Mouse (Mus musculus) hindbrain, embryonic 16.5 days (tissue): Measurements from ENCODE around the gene Slc6a9. TPM values are rescaled to one million over a fixed set of nuclear protein-coding genes. Genes with fewer than 3 reads are reported as not detected.
A peak's percentile ranks its signal among the peaks of the same experiment; 100 is the strongest.

Experiments
- ATAC-seq: fragments of 200-750 bp; cut with Nextera tagmentation; 2 replicates; pipeline ENCODE4 v1.8.0; 2017; ENCODE audit warnings: moderate TSS enrichment, moderate library complexity
- H3K27ac ChIP-seq: fragments of 300-500 bp; sonication (generic); 2 replicates; pipeline ENCODE4 v1.5.1; 2014; ENCODE audit warnings: low read depth, mild to moderate bottlenecking, control low read depth, low read length, moderate library complexity
- H3K27me3 ChIP-seq: fragments of 300-500 bp; sonication (generic); replicated peaks from 2 replicates; pipeline ENCODE4 v1.6.1; 2014; ENCODE audit warnings: low read length; ENCODE audit not compliant: control insufficient read depth, insufficient read depth
- H3K36me3 ChIP-seq: fragments of 300-500 bp; sonication (generic); 2 replicates; pipeline ENCODE4 v1.6.1; 2014; ENCODE audit warnings: mild to moderate bottlenecking, low read length, moderate library complexity, mixed read lengths; ENCODE audit not compliant: control insufficient read depth, insufficient read depth
- H3K4me1 ChIP-seq: fragments of 300-500 bp; sonication (generic); 2 replicates; pipeline ENCODE4 v1.6.1; 2014; ENCODE audit warnings: low read depth, low read length; ENCODE audit not compliant: control insufficient read depth, insufficient read depth
- H3K4me2 ChIP-seq: fragments of 300-500 bp; sonication (generic); 2 replicates; pipeline ENCODE4 v1.6.1; 2014; ENCODE audit warnings: mild to moderate bottlenecking, low read length, control low read depth, moderate library complexity
- H3K4me3 ChIP-seq: fragments of 300-500 bp; sonication (generic); 2 replicates; pipeline ENCODE4 v1.5.1; 2014; ENCODE audit warnings: mild to moderate bottlenecking, low read length, control low read depth, moderate library complexity
- H3K9ac ChIP-seq: fragments of 300-500 bp; sonication (generic); 2 replicates; pipeline ENCODE4 v1.6.1; 2014; ENCODE audit warnings: low read depth, mild to moderate bottlenecking, control low read depth, low read length, moderate library complexity
- H3K9me3 ChIP-seq: fragments of 300-500 bp; sonication (generic); 2 replicates; pipeline ENCODE4 v1.6.1; 2014; ENCODE audit warnings: mild to moderate bottlenecking, low read length, moderate library complexity; ENCODE audit not compliant: control insufficient read depth
- WGBS: fragments of 180-500 bp; shearing (Covaris S2); extraction: QIAGEN DNeasy Blood & Tissue Kit; methylation state at CpG from one replicate; pipeline ENCODE4 v1.1.7; 2014; 5-methylcytosine and 5-hydroxymethylcytosine counted together
- polyA plus RNA-seq: library from polyadenylated mRNA; unstranded; fragments of >200 nt; fragmentation: Nextera tagmentation; extraction: Ambion mirVana; gene quantifications from 2 replicates; pipeline ENCODE4 v1.2.1, GENCODE M21; 2015

Slc6a9 gene
- polyA plus RNA-seq, 1 experiment from 2014 or later: 63.8 TPM

GRCm38 (mm10) chr4:117914591-117915442 is 80.5 kb downstream of the Slc6a9 start, which contains the start of gene Ipo13:
TSS of gene Ipo13 (minus strand) at chr4:117914999.
- under 1% methylated on average over 58 of the region's 61 CpGs for WGBS
- Histone ChIP-seq H3K9me3 (no peaks in the 10 kb centered on the region), H3K9ac (peak within 1 kb of the TSS; percentile 80), H3K36me3 (peaks cover 6% of the 10 kb centered on the region; the same call in 1 of the 2 replicates), H3K27me3 (no peaks in the 10 kb centered on the region), H3K4me1 (peaks cover 39% of the 10 kb centered on the region), H3K4me3 (peak within 1 kb of the TSS; percentile 59), H3K4me2 (peak within 1 kb of the TSS; percentile 83), H3K27ac (peak within 1 kb of the TSS; percentile 91)
- ATAC-seq: peak; percentile 95

DNA sequence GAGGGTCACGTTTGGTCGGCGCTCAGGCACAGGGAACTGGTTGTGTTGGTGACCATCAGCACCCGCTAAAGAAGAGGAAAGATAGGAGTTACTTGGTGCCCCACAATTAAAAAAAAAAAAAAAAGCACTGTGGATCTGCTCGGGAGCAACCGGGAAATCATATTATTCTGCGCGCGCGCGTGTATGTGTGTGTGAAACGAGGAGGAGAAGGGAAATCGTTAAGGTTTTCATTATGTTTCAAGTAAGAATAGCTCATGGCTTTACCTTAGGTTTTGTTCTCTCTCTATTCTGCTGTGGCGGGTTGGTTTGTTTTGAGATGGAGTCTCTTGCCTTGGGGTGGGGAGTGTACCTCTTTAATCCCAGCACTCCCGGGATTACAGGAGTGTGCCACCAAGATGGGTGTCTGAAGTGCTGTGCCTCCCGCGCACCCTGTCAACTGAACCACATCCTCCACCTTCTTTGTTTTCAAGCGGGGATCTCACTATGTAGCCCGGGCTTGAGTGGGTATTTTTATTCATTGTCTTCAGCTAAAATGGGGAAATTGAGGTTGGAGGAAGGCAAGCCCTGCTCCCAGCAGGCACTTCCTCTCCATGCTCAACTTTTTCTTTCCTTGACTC is 81.3 kb downstream of the Slc6a9 start:
- peak overlapping the region; percentile 59 for H3K4me3 ChIP-seq
- no peaks in the 10 kb centered on the region for H3K27me3 ChIP-seq
- peak overlapping the region; percentile 80 for H3K9ac ChIP-seq
- peaks cover 6% of the 10 kb centered on the region; the same call in 1 of the 2 replicates for H3K36me3 ChIP-seq
- peaks cover 32% of the 10 kb centered on the region for H3K4me1 ChIP-seq
- no peak for ATAC-seq
- H3K27ac ChIP-seq: peak overlapping the region; percentile 91
- H3K4me2 ChIP-seq: peak overlapping the region; percentile 83
- H3K9me3 ChIP-seq: no peaks in the 10 kb centered on the region
- WGBS: 3% methylated on average over 19 of the region's 19 CpGs

DNA sequence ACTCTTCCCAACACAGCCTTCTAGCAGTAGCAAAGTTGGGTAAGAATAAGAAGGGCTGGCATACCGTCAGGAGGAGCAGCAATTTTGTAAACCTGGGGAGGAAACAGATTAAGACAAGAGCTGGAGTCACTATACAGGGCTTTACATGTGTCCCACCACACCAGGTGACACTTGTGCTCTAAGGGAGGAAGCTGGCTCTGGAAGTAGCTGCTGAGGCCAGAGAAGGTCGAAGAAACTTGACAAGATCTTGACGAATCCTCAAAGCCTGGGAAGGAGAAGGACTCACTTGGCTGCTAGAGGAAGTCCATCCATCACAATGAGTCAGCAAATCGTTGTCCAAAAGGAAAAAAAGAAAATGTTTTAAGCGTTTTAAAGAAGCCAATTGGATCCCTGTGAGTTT is 82.1 kb downstream of the Slc6a9 start:
- no peak for ATAC-seq
- WGBS: 86% methylated on average over 5 of the region's 5 CpGs
- no peak overlapping the region; the same call in 1 of the 2 replicates for H3K4me2 ChIP-seq
- no peaks in the 10 kb centered on the region for H3K9me3 ChIP-seq
- H3K27ac ChIP-seq: no peak overlapping the region
- H3K4me1 ChIP-seq: peaks cover 32% of the 10 kb centered on the region
- peaks cover 6% of the 10 kb centered on the region; the same call in 1 of the 2 replicates for H3K36me3 ChIP-seq
- no peak overlapping the region for H3K9ac ChIP-seq
- no peaks in the 10 kb centered on the region for H3K27me3 ChIP-seq
- no peak overlapping the region for H3K4me3 ChIP-seq

- ATAC-seq: no peak
Observed at GRCm38 (mm10) chr4:117917402-117917801, 83.1 kb downstream of the Slc6a9 start.

DNA sequence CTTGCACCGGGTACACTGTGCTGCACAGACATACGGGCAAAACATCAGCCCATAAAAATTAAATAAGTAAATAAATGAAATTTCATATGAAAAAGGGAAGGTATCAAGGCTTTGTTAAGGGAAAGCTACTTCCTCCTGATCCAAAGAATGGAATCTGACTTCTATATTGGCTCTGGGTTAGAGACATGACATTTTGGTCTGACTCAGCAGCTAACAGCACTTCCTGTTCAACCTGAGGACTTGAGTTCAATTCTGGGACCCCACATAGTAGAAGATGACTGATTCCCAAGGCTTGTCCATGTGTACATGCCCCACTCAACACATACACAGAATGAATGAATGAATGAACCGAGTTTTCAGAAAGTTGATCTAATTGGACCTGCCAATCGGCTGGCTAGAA is 83.5 kb downstream of the Slc6a9 start:
- Histone ChIP-seq H3K4me1 (peaks cover 20% of the 10 kb centered on the region), H3K9me3 (no peaks in the 10 kb centered on the region), H3K36me3 (no peaks in the 10 kb centered on the region), H3K27me3 (0 out of 2 replicates have a peak, but pooled peaks cover 2% of the 10 kb centered on the region), H3K4me2 (no peak overlapping the region), H3K27ac (no peak overlapping the region), H3K4me3 (no peak overlapping the region), H3K9ac (no peak overlapping the region)
- 94% methylated on average over 4 of the region's 4 CpGs for WGBS
- ATAC-seq: no peak

More at GRCm38 (mm10) chr4:117917402-117917801, 83.1 kb downstream of the Slc6a9 start:
- Histone ChIP-seq H3K4me2 (no peak overlapping the region), H3K9ac (no peak overlapping the region), H3K27ac (no peak overlapping the region), H3K4me3 (no peak overlapping the region), H3K36me3 (no peaks in the 10 kb centered on the region), H3K9me3 (no peaks in the 10 kb centered on the region), H3K4me1 (peaks cover 24% of the 10 kb centered on the region), H3K27me3 (0 out of 2 replicates have a peak, but pooled peaks cover under 1% of the 10 kb centered on the region)
- 94% methylated on average over 4 of the region's 4 CpGs for WGBS

DNA sequence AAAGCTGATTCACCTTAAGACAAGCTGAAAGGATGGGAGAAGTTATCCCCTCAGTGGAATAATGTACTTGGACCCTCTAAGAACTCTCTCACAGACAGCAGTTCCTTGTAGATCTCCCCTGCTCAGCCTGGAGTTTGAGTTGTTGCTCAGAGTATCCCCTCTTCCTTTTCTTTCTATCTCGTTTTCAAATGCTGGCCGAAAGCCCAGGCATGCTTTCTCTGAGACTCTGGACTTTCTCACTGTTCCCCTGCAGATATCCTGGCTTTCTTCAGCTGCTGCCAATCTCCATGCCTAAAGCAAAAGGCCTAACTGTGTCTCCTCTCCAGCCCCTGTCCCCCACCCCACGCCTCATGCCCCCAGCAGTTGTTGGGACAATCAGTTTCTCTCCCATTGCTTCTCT is 84.0 kb downstream of the Slc6a9 start:
- Histone ChIP-seq H3K9me3 (no peaks in the 10 kb centered on the region), H3K27ac (no peak overlapping the region), H3K9ac (no peak overlapping the region), H3K27me3 (0 out of 2 replicates have a peak, but pooled peaks cover 2% of the 10 kb centered on the region), H3K4me3 (no peak overlapping the region), H3K4me1 (peaks cover 16% of the 10 kb centered on the region), H3K36me3 (no peaks in the 10 kb centered on the region), H3K4me2 (no peak overlapping the region)
- 65% methylated on average over 3 of the region's 3 CpGs for WGBS
- no peak for ATAC-seq

DNA sequence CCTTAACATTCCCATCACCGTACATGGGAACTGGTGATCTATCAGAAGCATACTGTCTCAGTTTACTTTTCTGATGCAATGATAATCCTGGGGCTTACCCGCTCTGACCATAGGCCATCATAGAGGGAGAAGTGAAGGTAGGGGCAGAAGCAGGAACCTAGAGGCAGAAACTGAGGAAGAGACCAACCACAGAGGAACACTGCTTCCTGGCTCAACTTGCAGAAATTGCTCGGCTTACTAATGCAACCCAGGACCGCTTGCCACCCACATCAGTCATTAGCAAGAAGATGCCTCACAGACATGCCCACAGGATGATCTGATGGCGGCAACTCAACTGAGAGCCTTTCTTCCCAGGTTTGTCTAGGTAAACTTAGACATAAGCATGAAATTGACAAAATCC is 84.5 kb downstream of the Slc6a9 start:
- H3K27ac ChIP-seq: no peak overlapping the region
- WGBS: 83% methylated on average over 5 of the region's 5 CpGs
- H3K27me3 ChIP-seq: 0 out of 2 replicates have a peak, but pooled peaks cover 2% of the 10 kb centered on the region
- no peaks in the 10 kb centered on the region for H3K9me3 ChIP-seq
- no peak overlapping the region for H3K9ac ChIP-seq
- ATAC-seq: no peak
- H3K4me3 ChIP-seq: no peak overlapping the region
- no peaks in the 10 kb centered on the region for H3K36me3 ChIP-seq
- peaks cover 11% of the 10 kb centered on the region for H3K4me1 ChIP-seq
- no peak overlapping the region for H3K4me2 ChIP-seq

DNA sequence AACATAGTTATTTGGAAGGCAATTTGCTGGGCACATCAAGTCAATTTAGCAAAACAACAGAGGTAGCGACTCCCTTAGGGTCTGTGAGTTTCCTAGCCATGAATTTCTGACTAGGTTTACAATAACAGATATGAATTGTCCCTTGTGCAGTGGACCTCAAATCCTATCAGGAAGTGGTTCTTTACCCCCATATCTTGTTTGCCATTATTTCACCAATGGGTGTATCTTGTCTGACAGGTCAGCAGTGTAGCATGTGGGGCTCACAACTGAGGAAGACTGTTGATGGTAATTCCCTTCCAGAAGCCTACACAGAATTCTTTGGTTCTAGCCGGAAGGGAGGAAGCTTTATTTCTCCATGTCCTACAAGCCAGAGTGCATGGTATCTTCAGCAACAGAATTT is 87.1 kb downstream of the Slc6a9 start:
- Histone ChIP-seq H3K36me3 (no peaks in the 10 kb centered on the region), H3K4me1 (no peaks in the 10 kb centered on the region; the same call in 1 of the 2 replicates), H3K9me3 (no peaks in the 10 kb centered on the region), H3K4me2 (no peak overlapping the region), H3K9ac (no peak overlapping the region), H3K27me3 (peaks cover 2% of the 10 kb centered on the region; the same call in 1 of the 2 replicates), H3K4me3 (no peak overlapping the region), H3K27ac (no peak overlapping the region)
- no peak for ATAC-seq
- WGBS: 93% methylated on average over 2 of the region's 2 CpGs

- Histone ChIP-seq H3K27ac (no peak overlapping the region), H3K4me2 (no peak overlapping the region), H3K9me3 (no peaks in the 10 kb centered on the region), H3K27me3 (peaks cover 3% of the 10 kb centered on the region; the same call in 1 of the 2 replicates), H3K4me3 (no peak overlapping the region), H3K9ac (no peak overlapping the region), H3K36me3 (no peaks in the 10 kb centered on the region), H3K4me1 (peaks cover 8% of the 10 kb centered on the region)
- WGBS: 44% methylated on average over 2 of the region's 2 CpGs
- no peak for ATAC-seq
Observed at GRCm38 (mm10) chr4:117923450-117923849, 89.1 kb downstream of the Slc6a9 start.
